Mouse (Mus musculus) intestine, postnatal 0 days (tissue): ENCODE results near the gene Akain1. TPM values are rescaled to one million over a fixed set of nuclear protein-coding genes. Genes with fewer than 3 reads are reported as not detected.
A peak's percentile ranks its signal among the peaks of the same experiment; 100 is the strongest.

ENCODE experiments used
- ATAC-seq: fragments of 200-750 bp; cut with Nextera tagmentation; 2 replicates; pipeline ENCODE4 v1.8.0; 2017; ENCODE audit warnings: mild to moderate bottlenecking, moderate TSS enrichment, moderate library complexity
- H3K27ac ChIP-seq: fragments of 300-500 bp; sonication (generic); 2 replicates; pipeline ENCODE4 v1.5.1; 2014; ENCODE audit warnings: mild to moderate bottlenecking, low read depth, low read length, moderate library complexity
- H3K27me3 ChIP-seq: fragments of 300-500 bp; sonication (generic); replicated peaks from 2 replicates; pipeline ENCODE4 v1.6.1; 2014; ENCODE audit warnings: low read length, mixed read lengths; ENCODE audit not compliant: control insufficient read depth, insufficient read depth
- H3K36me3 ChIP-seq: fragments of 300-500 bp; sonication (generic); 2 replicates; pipeline ENCODE4 v1.6.1; 2014; ENCODE audit warnings: mild to moderate bottlenecking, moderate library complexity; ENCODE audit not compliant: control insufficient read depth, insufficient read depth
- H3K4me1 ChIP-seq: fragments of 300-500 bp; sonication (generic); replicated peaks from 2 replicates; pipeline ENCODE4 v1.6.1; 2014; ENCODE audit warnings: antibody characterized with exemption, low read length, mixed read lengths; ENCODE audit not compliant: control insufficient read depth, insufficient read depth
- H3K4me2 ChIP-seq: fragments of 300-500 bp; sonication (generic); replicated peaks from 2 replicates; pipeline ENCODE4 v1.6.1; 2014; ENCODE audit warnings: low read depth, mild to moderate bottlenecking, moderate library complexity
- H3K4me3 ChIP-seq: fragments of 300-500 bp; sonication (generic); 2 replicates; pipeline ENCODE4 v1.5.1; 2014; ENCODE audit warnings: low read depth, low read length
- H3K9ac ChIP-seq: fragments of 300-500 bp; sonication (generic); 2 replicates; pipeline ENCODE4 v1.6.1; 2014; ENCODE audit warnings: mild to moderate bottlenecking, low read depth, low read length
- H3K9me3 ChIP-seq: fragments of 300-500 bp; sonication (generic); 2 replicates; pipeline ENCODE4 v1.6.1; 2016; ENCODE audit warnings: mixed run types; ENCODE audit not compliant: control insufficient read depth
- CTCF ChIP-seq: sonication (generic); IDR thresholded peaks from 2 replicates; pipeline ENCODE4 v1.5.1; 2016; ENCODE audit warnings: low read depth, mild to moderate bottlenecking, control low read depth, antibody characterized with exemption, moderate library complexity
- WGBS: fragments of 180-500 bp; shearing (Covaris S2); extraction: QIAGEN DNeasy Blood & Tissue Kit; methylation state at CpG from one replicate; pipeline ENCODE4 v1.1.7; 2014; 5-methylcytosine and 5-hydroxymethylcytosine counted together
- polyA plus RNA-seq: library from polyadenylated mRNA; unstranded; fragments of >200 nt; fragmentation: Nextera tagmentation; extraction: Ambion mirVana; gene quantifications from 2 replicates; pipeline ENCODE4 v1.2.1, GENCODE M21; 2015

Gene Akain1
- polyA plus RNA-seq, 1 experiment from 2014 or later: not detected

- no peak for ATAC-seq
- no peaks in the 10 kb centered on the region for H3K36me3 ChIP-seq
- no peak overlapping the region for H3K27ac ChIP-seq
- no peaks in the 10 kb centered on the region for H3K27me3 ChIP-seq
- no peaks in the 10 kb centered on the region for H3K9me3 ChIP-seq
- H3K4me3 ChIP-seq: no peak overlapping the region
- 60% methylated on average over 9 of the region's 9 CpGs for WGBS
- no peak overlapping the region for H3K9ac ChIP-seq
- no peak overlapping the region for H3K4me2 ChIP-seq
- no peak for TF ChIP-seq CTCF
- no peaks in the 10 kb centered on the region for H3K4me1 ChIP-seq
Observed at GRCm38 (mm10) chr17:69472401-69472800, 33.3 kb downstream of the Akain1 start.

DNA sequence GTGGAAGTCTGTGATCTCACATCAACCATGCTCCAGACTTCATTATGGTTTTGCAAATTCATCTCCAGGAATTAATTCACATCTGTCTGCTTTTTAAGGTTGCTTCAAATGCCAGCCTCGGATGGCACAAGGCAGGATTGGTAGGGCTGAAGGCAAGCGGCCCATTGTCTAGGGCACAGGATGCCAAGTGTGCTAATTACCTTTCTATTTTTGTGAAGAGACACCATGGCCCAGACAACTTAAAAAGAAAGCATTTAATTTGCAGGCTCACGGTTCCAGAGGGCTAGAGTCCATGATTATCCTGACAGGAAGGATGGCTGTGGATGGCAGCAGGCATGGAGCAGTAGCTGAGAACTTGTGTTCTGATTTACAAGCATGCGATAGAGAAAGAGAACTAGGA is 35.0 kb downstream of the Akain1 start:
- no peak for TF ChIP-seq CTCF
- Histone ChIP-seq H3K4me1 (no peaks in the 10 kb centered on the region), H3K27me3 (no peaks in the 10 kb centered on the region), H3K9ac (no peak overlapping the region), H3K4me2 (no peak overlapping the region), H3K27ac (no peak overlapping the region), H3K9me3 (no peaks in the 10 kb centered on the region), H3K4me3 (no peak overlapping the region), H3K36me3 (no peaks in the 10 kb centered on the region)
- ATAC-seq: no peak
- WGBS: 87% methylated on average over 4 of the region's 4 CpGs

DNA sequence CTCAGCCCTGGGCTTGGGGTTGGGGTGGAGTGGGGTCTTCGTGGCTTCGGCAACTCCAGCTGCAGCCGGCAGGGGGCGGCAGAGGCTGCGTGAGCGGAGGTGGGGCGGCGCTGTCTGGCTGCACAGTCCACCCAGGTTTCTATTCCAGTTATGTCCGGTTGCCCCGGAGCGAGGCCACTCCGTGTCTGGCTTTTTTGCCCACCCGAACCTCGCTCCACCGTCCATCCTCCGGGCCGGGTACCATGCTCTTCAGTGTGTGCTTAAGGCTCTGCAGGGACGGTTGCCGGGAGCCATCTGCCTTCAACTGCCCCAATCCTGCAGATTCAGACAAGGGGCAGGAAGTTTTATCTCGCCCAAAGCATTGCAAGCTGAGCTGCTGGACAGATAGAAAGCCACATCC is 36.3 kb downstream of the Akain1 start:
- peak; percentile 89 for TF ChIP-seq CTCF
- Histone ChIP-seq H3K9me3 (no peaks in the 10 kb centered on the region), H3K36me3 (no peaks in the 10 kb centered on the region), H3K4me3 (peak overlapping the region; percentile 45), H3K27ac (no peak overlapping the region), H3K9ac (no peak overlapping the region), H3K4me2 (peak overlapping the region; percentile 72), H3K4me1 (no peaks in the 10 kb centered on the region), H3K27me3 (no peaks in the 10 kb centered on the region)
- 1% methylated on average over 20 of the region's 20 CpGs for WGBS
- ATAC-seq: peak; percentile 63

DNA sequence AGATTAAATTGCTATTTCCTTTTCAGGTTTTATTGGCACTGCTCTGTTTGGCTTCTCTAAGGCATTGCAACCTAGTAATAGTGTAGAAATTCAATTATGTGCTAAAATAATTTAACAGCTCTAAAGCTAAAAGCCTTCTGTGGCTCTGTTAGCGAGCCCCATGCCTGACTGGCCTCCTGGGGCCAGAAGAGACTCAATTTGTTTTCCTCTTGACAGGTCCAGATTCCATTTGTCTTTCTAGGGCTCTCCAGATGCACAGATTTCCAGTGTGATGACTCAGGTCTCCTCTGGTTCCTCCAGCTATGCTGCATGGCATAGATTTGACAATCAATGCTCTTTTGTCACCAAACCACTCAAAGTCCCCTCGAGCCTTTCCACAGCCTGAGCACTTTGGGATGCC is 38.4 kb downstream of the Akain1 start:
- Histone ChIP-seq H3K9ac (no peak overlapping the region), H3K27ac (no peak overlapping the region), H3K4me2 (no peak overlapping the region), H3K36me3 (no peaks in the 10 kb centered on the region), H3K4me1 (no peaks in the 10 kb centered on the region), H3K9me3 (no peaks in the 10 kb centered on the region), H3K4me3 (no peak overlapping the region), H3K27me3 (no peaks in the 10 kb centered on the region)
- no peak for ATAC-seq
- 30% methylated on average over 2 of the region's 2 CpGs for WGBS
- no peak for TF ChIP-seq CTCF

- no peaks in the 10 kb centered on the region for H3K27me3 ChIP-seq
Observed at GRCm38 (mm10) chr17:69479261-69479660, 40.1 kb downstream of the Akain1 start.

DNA sequence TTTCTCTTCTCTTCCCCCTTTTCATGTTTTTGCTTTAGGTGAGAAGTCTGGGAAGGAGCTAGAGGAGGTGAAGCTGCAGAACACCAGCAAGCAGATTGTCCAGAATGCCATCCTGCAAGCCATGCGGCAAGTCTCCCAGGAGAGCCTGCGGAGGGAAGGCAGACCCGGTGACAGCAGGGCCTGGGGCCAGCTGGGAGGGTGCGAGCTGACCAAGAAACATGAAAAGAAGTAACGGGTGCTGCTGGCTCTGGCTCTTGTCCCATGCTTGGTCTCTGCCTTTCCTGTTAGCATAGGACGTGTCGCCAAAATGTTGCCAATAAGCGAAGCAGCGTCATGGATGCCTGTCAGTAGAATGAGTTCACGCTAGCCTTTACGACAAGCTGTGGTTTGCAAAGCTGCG is 48.0 kb downstream of the Akain1 start:
- no peak for TF ChIP-seq CTCF
- no peak for ATAC-seq
- Histone ChIP-seq H3K9ac (no peak overlapping the region), H3K36me3 (no peaks in the 10 kb centered on the region), H3K9me3 (no peaks in the 10 kb centered on the region; the same call in 1 of the 2 replicates), H3K4me3 (no peak overlapping the region), H3K4me2 (no peak overlapping the region), H3K27me3 (no peaks in the 10 kb centered on the region), H3K27ac (no peak overlapping the region), H3K4me1 (no peaks in the 10 kb centered on the region)
- 82% methylated on average over 12 of the region's 12 CpGs for WGBS

More at GRCm38 (mm10) chr17:69479261-69479660, 40.1 kb downstream of the Akain1 start:
- H3K36me3 ChIP-seq: no peaks in the 10 kb centered on the region
- no peak overlapping the region for H3K9ac ChIP-seq
- no peak overlapping the region for H3K4me3 ChIP-seq
- 63% methylated on average over 4 of the region's 4 CpGs for whole genome bisulfite sequencing
- H3K4me2 ChIP-seq: no peak overlapping the region
- H3K4me1 ChIP-seq: no peaks in the 10 kb centered on the region
- ATAC-seq: no peak
- H3K9me3 ChIP-seq: no peaks in the 10 kb centered on the region; the same call in 1 of the 2 replicates
- no peak overlapping the region for H3K27ac ChIP-seq
- no peak for TF ChIP-seq CTCF

DNA sequence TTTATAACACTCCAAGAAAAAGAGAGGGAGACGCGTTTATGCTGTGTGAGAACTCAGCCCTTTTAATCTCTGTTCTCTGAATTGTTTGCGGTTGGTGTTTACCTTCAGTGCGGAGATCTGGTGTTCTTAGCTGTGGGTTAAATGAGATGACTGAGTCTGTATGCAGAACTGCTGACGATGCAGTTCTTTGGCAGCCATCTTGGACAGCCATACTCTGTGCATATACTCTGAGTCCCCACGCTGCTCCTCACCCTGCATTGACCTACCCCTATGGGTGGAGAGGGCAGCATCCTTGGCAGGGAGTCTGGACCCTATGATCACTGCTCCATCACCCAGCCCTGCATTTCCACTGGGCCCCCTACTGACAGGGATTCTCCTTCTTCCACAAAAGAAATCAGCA is 48.8 kb downstream of the Akain1 start:
- Histone ChIP-seq H3K4me2 (no peak overlapping the region), H3K9me3 (no peaks in the 10 kb centered on the region; the same call in 1 of the 2 replicates), H3K4me1 (no peaks in the 10 kb centered on the region), H3K27me3 (no peaks in the 10 kb centered on the region), H3K36me3 (no peaks in the 10 kb centered on the region), H3K4me3 (no peak overlapping the region), H3K27ac (no peak overlapping the region), H3K9ac (no peak overlapping the region)
- WGBS: 58% methylated on average over 6 of the region's 6 CpGs
- ATAC-seq: no peak
- no peak for TF ChIP-seq CTCF
